Mouse (Mus musculus) forebrain, embryonic 13.5 days (tissue): ENCODE results near the gene Ywhag. TPM values are rescaled to one million over a fixed set of nuclear protein-coding genes. Genes with fewer than 3 reads are reported as not detected.

Source experiments
- ATAC-seq: fragments of 200-750 bp; cut with Nextera tagmentation; 2 replicates; pipeline ENCODE4 v1.8.0; 2017
- H3K27ac ChIP-seq: fragments of 300-500 bp; sonication (generic); 2 replicates; pipeline ENCODE4 v1.5.1; 2015; ENCODE audit warnings: inconsistent platforms, mild to moderate bottlenecking, moderate library complexity
- H3K27me3 ChIP-seq: fragments of 300-500 bp; sonication (generic); 2 replicates; pipeline ENCODE4 v1.6.1; 2015; ENCODE audit warnings: mild to moderate bottlenecking, inconsistent platforms
- H3K36me3 ChIP-seq: fragments of 300-500 bp; sonication (generic); 2 replicates; pipeline ENCODE4 v1.6.1; 2015; ENCODE audit warnings: mild to moderate bottlenecking, inconsistent platforms; ENCODE audit not compliant: poor library complexity, severe bottlenecking
- H3K4me1 ChIP-seq: fragments of 300-500 bp; sonication (generic); 2 replicates; pipeline ENCODE4 v1.6.1; 2015; ENCODE audit warnings: inconsistent platforms
- H3K4me2 ChIP-seq: fragments of 300-500 bp; sonication (generic); 2 replicates; pipeline ENCODE4 v1.6.1; 2015; ENCODE audit warnings: inconsistent platforms, mild to moderate bottlenecking, moderate library complexity
- H3K4me3 ChIP-seq: fragments of 300-500 bp; sonication (generic); 2 replicates; pipeline ENCODE4 v1.5.1; 2015; ENCODE audit warnings: mild to moderate bottlenecking, inconsistent platforms
- H3K9ac ChIP-seq: fragments of 300-500 bp; sonication (generic); 2 replicates; pipeline ENCODE4 v1.6.1; 2015; ENCODE audit warnings: mild to moderate bottlenecking, inconsistent platforms
- H3K9me3 ChIP-seq: fragments of 300-500 bp; sonication (generic); replicated peaks from 2 replicates; pipeline ENCODE4 v1.6.1; 2016; ENCODE audit warnings: inconsistent platforms
- WGBS: fragments of 180-500 bp; shearing (Covaris S2); methylation state at CpG from one replicate; pipeline ENCODE4 v1.1.7; 2015; 5-methylcytosine and 5-hydroxymethylcytosine counted together
- polyA plus RNA-seq: library from polyadenylated mRNA; unstranded; fragments of >200 nt; fragmentation: Nextera tagmentation; extraction: Ambion mirVana; gene quantifications from 2 replicates; pipeline ENCODE4 v1.2.1, GENCODE M21; 2015

Gene Ywhag
- polyA plus RNA-seq, 1 experiment from 2014 or later: 424 TPM

DNA sequence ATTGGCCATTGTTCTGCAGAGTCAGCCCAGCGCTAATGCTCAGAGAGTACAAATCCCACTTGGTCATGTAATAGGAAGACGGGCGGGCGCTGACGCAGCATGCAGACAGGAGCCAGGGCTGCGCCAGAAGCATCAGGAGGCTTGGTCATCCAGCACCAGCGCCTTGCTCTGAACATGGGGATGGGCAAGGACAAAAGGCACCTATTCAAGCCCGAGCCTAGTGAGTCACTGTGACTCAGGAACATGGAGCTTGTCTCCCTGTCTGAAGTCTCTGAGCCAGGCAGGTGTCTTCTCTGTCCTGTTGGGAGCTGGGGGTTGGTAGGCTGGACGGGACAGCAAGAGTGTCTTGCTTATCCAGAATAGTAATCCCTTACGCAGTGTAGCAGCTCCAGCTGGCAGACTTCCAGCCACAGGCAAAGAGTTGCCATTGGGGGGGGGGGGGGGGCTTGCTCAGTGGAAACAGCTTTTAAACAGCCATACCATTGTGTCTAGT is 11.5 kb upstream of the Ywhag start:
- Histone ChIP-seq H3K9me3 (no peaks in the 10 kb centered on the region), H3K4me2 (peak overlapping the region; percentile 34), H3K27ac (peak overlapping the region; percentile 40), H3K9ac (peak overlapping the region; percentile 52; the same call in 1 of the 2 replicates), H3K27me3 (no peaks in the 10 kb centered on the region), H3K4me1 (peaks cover 14% of the 10 kb centered on the region), H3K4me3 (no peak overlapping the region), H3K36me3 (no peaks in the 10 kb centered on the region)
- ATAC-seq: peak; percentile 33; the same call in 1 of the 2 replicates
- WGBS: 47% methylated on average over 10 of the region's 10 CpGs

DNA sequence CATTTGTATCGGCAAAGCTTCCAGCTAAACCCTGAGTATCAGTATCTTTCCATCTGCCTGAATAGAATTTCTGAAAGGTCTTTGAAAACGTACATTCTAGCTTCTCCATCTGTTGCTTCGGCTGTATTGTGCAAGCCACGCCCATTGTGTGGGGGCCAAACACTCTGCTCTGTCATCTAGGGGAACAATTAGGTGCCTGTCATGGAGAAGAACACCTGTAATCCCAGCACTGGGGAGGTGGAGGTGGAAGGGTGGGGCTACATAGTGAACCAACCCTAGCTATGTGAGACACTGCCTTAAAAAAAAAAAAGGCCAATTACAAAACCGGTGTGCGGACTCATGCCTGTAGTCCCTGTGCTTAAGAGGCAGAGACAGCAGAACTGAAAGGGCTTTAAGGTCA is 8.3 kb upstream of the Ywhag start:
- H3K36me3 ChIP-seq: no peaks in the 10 kb centered on the region
- H3K4me1 ChIP-seq: peaks cover 14% of the 10 kb centered on the region
- H3K4me3 ChIP-seq: no peak overlapping the region
- no peaks in the 10 kb centered on the region for H3K9me3 ChIP-seq
- no peaks in the 10 kb centered on the region for H3K27me3 ChIP-seq
- no peak overlapping the region for H3K4me2 ChIP-seq
- no peak overlapping the region for H3K9ac ChIP-seq
- H3K27ac ChIP-seq: no peak overlapping the region
- 64% methylated on average over 6 of the region's 6 CpGs for WGBS
- no peak for ATAC-seq

DNA sequence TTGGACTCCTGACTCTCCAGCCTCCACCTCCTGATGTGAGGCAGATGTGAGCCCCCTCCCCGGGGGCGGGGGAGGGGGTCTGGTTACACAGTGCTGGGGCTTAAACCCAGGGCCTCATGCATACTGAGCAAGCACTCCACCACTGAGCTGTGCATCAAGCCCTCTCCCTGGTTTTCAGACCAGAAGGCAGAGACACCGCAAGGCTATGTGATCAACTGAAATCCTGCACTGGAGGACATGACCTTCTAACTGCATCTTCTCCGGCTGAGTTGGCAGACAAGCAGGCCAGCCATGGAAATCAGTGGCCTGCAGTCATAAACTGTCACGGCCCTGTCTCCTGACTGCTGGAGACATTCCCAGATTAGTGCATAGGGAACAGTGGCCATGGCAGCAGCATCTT is 6.2 kb upstream of the Ywhag start:
- no peaks in the 10 kb centered on the region for H3K27me3 ChIP-seq
- H3K9me3 ChIP-seq: no peaks in the 10 kb centered on the region
- no peaks in the 10 kb centered on the region for H3K36me3 ChIP-seq
- H3K9ac ChIP-seq: no peak overlapping the region
- no peak for ATAC-seq
- no peak overlapping the region for H3K4me3 ChIP-seq
- H3K27ac ChIP-seq: no peak overlapping the region
- H3K4me2 ChIP-seq: no peak overlapping the region
- H3K4me1 ChIP-seq: peaks cover 2% of the 10 kb centered on the region; the same call in 1 of the 2 replicates
- WGBS: 70% methylated on average over 5 of the region's 5 CpGs

DNA sequence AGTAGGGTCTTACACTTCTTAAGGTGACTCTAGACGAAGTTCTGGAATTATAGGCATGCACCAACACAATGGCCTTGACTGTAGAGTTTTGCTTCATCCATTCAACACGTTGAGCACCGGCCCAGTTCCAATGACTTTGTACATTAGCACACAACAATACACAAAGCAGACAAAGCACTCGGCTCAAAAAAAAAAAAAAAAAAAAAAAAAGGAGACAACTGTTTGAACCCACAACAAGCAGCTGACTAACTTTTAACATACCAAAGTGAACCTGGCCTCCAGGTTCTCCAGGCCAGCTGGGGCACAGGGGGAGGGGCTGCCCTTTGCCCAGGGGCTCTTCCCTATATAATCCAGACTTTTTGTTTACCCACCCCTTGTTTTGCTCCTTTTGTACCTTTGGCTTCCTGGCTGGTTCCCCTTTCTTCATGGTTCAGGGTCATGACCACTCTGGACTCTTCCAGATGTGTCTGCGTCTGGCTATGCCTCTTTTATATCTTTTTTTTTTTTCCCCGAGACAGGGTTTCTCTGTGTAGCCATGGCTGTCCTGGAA is 1.3 kb upstream of the Ywhag start:
- Histone ChIP-seq H3K4me1 (peaks cover 24% of the 10 kb centered on the region), H3K27ac (peak overlapping the region; percentile 99; the same call in 1 of the 2 replicates), H3K9me3 (no peaks in the 10 kb centered on the region), H3K27me3 (no peaks in the 10 kb centered on the region), H3K4me3 (no peak overlapping the region), H3K9ac (no peak overlapping the region), H3K4me2 (no peak overlapping the region), H3K36me3 (peaks cover 14% of the 10 kb centered on the region)
- ATAC-seq: no peak
- 83% methylated on average over 6 of the region's 6 CpGs for WGBS

DNA sequence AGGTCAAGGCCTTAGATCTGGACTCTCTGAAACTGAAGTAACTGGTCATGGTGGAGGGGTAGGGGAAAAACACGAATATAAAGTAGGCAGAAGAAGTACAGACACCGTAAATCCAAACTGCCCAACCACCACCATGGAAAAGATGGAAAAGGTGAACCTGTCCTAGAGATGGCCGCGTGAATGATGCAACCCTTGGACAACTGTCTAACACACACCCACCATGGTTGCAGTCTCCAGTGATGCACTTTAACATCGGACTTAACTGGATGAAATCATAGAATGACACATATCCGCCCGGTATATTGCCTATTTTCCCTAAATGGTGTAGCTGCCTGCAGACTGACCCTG is 734 bp upstream of the Ywhag start:
- H3K27ac ChIP-seq: peak overlapping the region; percentile 99
- peak; percentile 40; the same call in 1 of the 2 replicates for ATAC-seq
- peaks cover 20% of the 10 kb centered on the region for H3K36me3 ChIP-seq
- H3K27me3 ChIP-seq: no peaks in the 10 kb centered on the region
- H3K4me2 ChIP-seq: peak overlapping the region; percentile 61
- peaks cover 30% of the 10 kb centered on the region for H3K4me1 ChIP-seq
- H3K9ac ChIP-seq: 0 out of 2 replicates have a peak overlapping the region, but pooled peaks have one; percentile 24
- WGBS: 53% methylated on average over 7 of the region's 7 CpGs
- peak overlapping the region; percentile 94 for H3K4me3 ChIP-seq
- H3K9me3 ChIP-seq: no peaks in the 10 kb centered on the region

DNA sequence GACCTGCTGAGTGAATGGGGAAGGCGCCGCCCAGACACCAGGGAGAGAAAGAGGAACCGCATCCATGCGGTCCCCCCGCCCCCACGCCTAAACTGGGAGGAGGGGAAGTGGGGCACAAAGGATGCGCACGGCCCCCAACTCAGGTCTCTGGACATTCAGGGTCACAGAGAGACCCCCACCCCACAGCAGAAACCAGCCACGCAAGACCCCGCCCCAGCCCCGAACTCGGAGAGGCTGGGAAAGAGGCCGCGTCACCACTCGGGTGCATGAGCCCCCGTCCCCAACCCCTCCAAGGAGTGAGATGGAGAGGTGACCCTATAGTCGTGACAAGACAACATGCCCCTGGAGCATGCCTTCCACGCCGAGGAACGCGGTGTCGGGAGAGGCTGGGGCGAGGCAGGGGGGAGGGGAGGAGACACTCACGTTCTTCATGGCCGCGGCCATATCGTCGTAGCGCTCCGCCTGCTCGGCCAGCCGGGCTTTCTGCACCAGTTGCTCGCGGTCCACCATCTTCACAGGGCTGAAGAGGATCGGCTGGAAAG is 445 bp downstream of the Ywhag start:
- WGBS: under 1% methylated on average over 33 of the region's 35 CpGs
- Histone ChIP-seq H3K27ac (peak overlapping the region; percentile 99), H3K4me3 (peak overlapping the region; percentile 94), H3K27me3 (no peaks in the 10 kb centered on the region), H3K9me3 (no peaks in the 10 kb centered on the region), H3K9ac (peak overlapping the region; percentile 96), H3K4me2 (peak overlapping the region; percentile 61), H3K4me1 (peaks cover 40% of the 10 kb centered on the region), H3K36me3 (peaks cover 32% of the 10 kb centered on the region)
- peak; percentile 65 for ATAC-seq

DNA sequence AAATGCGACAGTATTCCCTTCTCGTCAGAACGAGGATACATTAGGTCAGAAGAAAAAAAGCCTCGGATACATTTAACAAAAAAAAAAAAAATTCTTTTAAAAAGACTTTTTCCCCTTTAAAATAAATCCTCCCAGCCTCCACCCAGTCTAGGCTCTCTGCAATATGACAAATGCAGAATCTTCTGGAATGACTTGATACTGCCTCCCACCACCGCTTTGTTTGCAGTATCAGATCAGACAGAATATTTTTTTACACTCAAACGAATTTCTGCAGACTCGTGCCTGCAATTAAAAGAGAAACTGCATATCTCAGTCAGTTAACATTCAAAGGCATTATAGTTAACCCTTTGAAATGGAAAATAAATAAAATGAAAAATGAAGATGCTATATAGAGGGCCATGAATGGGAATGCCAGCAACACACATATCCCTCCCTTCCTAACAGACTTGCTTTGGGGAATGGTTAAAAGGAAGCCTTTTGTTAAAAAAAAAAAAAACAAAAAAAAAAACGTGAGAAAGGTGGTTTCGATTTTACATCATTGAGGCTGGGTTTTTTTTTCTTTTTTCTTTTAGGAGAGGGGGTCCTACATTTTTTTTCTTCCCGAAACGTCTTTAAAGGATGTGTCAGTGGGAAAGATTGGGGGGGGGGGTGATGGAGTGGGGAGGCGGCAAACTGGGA is 1.1 kb downstream of the Ywhag start:
- H3K9me3 ChIP-seq: no peaks in the 10 kb centered on the region
- H3K4me3 ChIP-seq: peak overlapping the region; percentile 94
- no peaks in the 10 kb centered on the region for H3K27me3 ChIP-seq
- no peak for ATAC-seq
- peak overlapping the region; percentile 96 for H3K9ac ChIP-seq
- H3K27ac ChIP-seq: peak overlapping the region; percentile 99
- 12% methylated on average over 11 of the region's 12 CpGs for WGBS
- H3K4me2 ChIP-seq: peak overlapping the region; percentile 61
- peaks cover 37% of the 10 kb centered on the region for H3K36me3 ChIP-seq
- H3K4me1 ChIP-seq: peaks cover 43% of the 10 kb centered on the region

DNA sequence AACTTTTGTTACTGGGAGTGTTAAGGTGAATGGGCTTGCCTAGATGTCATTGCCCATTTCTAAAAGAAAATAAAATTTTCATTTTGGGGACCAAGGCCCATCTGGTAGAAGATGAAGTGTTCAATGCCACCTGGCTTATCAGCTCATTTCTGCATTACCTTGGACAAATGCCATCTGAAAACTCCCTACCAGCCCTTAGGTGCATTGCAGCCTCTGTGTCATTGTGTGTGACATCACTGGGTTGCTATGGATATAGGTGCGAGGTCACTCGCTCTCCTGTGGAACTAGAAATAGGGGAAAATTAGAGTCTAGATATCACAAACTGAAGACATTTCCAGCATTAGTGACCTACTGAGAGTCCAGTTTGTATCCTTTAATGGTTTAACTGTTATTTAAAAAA is 2.1 kb downstream of the Ywhag start:
- Histone ChIP-seq H3K9ac (peak overlapping the region; percentile 43), H3K9me3 (no peaks in the 10 kb centered on the region), H3K4me2 (peak overlapping the region; percentile 61), H3K36me3 (peaks cover 45% of the 10 kb centered on the region), H3K27me3 (no peaks in the 10 kb centered on the region), H3K4me3 (peak overlapping the region; percentile 94), H3K4me1 (peaks cover 48% of the 10 kb centered on the region), H3K27ac (no peak overlapping the region)
- no peak for ATAC-seq
- 68% methylated on average over 2 of the region's 2 CpGs for whole genome bisulfite sequencing

DNA sequence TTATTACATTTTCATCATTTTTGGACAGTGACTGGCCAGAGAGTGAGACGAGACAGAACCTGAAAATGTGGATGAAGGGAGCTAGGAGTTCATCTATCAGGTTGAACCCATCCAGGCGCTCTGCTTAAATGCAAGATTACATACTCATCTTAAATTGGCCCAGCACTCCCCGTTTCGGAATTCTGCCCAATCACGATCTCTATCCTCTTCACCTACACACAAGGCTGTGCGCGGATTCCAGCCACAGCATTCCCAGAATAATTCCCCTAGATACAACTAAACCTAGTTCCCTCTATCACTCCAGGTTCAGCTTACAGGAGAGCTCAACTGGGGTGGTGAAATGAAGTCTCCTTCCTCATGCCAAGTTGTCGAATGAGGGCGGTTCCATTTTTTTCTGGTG is 2.9 kb downstream of the Ywhag start:
- peak overlapping the region; percentile 61 for H3K4me2 ChIP-seq
- peaks cover 53% of the 10 kb centered on the region for H3K36me3 ChIP-seq
- no peak overlapping the region; the same call in 1 of the 2 replicates for H3K9ac ChIP-seq
- WGBS: 95% methylated on average over 9 of the region's 9 CpGs
- H3K4me1 ChIP-seq: peaks cover 55% of the 10 kb centered on the region
- peak overlapping the region; percentile 94; the same call in 1 of the 2 replicates for H3K4me3 ChIP-seq
- H3K27ac ChIP-seq: no peak overlapping the region
- no peaks in the 10 kb centered on the region for H3K9me3 ChIP-seq
- no peak for ATAC-seq
- no peaks in the 10 kb centered on the region for H3K27me3 ChIP-seq

DNA sequence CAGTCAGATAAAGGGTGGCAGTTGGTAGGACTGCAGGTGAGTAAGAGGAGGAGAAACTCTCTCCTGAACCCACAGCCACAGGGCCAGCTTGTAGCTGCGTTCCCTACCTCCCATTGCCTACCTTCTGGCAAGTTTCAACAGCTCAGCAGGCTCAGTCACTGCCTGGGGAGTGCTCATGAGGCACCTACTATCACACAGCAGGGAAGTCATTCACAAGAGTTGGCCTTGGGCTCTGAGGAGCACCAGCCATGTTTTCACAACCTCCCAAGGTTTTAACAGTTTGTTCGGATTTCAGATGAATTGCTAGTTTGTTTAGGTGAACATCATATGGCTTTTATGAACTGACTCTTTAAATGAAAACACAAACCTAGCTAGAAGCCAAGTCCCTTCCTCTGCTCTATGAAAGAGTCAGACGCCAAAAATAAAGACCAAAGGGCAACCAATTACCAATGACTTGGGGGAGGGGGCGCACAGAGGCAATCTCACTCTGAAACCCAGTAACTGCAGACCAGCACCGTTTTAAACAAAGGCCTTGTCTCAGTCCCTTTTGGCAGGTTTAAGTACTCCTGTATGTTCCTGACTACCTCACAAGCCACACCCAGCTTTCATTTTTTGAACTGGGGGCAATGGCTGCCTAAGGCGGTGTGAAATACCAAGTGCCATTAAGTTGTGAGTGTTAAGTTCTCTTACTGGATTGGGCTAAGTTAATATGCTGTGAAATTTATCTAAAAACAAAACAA is 4.6 kb downstream of the Ywhag start:
- Histone ChIP-seq H3K27ac (no peak overlapping the region), H3K9ac (no peak overlapping the region), H3K36me3 (peaks cover 68% of the 10 kb centered on the region), H3K4me3 (no peak overlapping the region), H3K4me1 (peaks cover 61% of the 10 kb centered on the region), H3K4me2 (no peak overlapping the region), H3K9me3 (no peaks in the 10 kb centered on the region), H3K27me3 (no peaks in the 10 kb centered on the region)
- no peak for ATAC-seq
- WGBS: 83% methylated on average over 6 of the region's 6 CpGs

DNA sequence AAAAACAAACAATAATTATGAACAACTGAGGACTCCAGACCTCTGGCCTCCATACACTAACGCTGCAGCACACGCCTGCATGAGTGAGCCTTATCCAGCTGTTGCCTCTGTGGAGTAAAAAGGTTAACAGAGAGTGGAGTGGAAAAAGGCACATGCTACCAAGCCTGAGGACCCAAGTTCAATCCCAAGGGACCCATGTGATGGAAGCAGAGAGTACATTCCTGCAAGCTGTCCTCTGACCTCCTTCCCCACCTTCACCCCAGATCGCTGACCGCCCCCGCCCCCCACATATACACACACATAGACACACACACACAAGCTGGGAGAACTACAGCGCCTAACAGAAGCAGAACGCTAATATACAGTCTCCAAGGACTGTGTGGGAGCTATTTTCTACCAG is 10.5 kb downstream of the Ywhag start:
- Histone ChIP-seq H3K4me2 (no peak overlapping the region), H3K9me3 (no peaks in the 10 kb centered on the region), H3K9ac (no peak overlapping the region), H3K27me3 (no peaks in the 10 kb centered on the region), H3K27ac (no peak overlapping the region), H3K4me3 (no peak overlapping the region), H3K4me1 (peaks cover 29% of the 10 kb centered on the region), H3K36me3 (peaks cover 94% of the 10 kb centered on the region)
- ATAC-seq: no peak
- 96% methylated on average over 7 of the region's 7 CpGs for WGBS

DNA sequence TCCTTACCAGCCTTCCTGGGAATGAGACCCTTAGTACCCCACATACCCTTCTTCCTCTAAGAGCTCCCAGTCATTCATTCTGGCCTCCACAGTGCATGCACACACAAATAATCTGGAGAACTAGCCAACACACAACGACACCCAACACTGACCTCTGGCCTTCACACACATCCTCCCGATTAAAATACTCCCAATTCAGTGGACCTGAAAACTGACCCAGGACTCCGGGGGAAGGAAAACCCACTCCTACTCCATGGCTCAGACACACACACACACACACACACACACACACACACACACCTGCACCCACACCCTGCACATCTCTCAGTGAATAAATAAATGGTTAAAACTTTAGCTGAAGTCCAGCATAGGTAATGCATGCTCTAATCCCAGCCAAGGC is 14.5 kb downstream of the Ywhag start:
- Histone ChIP-seq H3K9ac (no peak overlapping the region), H3K27me3 (no peaks in the 10 kb centered on the region), H3K27ac (no peak overlapping the region), H3K4me1 (0 out of 2 replicates have a peak, but pooled peaks cover 2% of the 10 kb centered on the region), H3K36me3 (peaks cover 96% of the 10 kb centered on the region), H3K4me3 (no peak overlapping the region), H3K4me2 (no peak overlapping the region), H3K9me3 (no peaks in the 10 kb centered on the region)
- WGBS: 96% methylated on average over 3 of the region's 3 CpGs
- ATAC-seq: no peak
